Mouse (Mus musculus) left cerebral cortex, adult 2 months (tissue): Measurements from ENCODE around the gene Emilin2. TPM values are rescaled to one million over a fixed set of nuclear protein-coding genes. Genes with fewer than 3 reads are reported as not detected.

ENCODE experiments used
- DNase-seq, 2 experiments: peaks; one replicate each; pipeline ENCODE4 v3.0.0; 2021 to 2022; ENCODE audit warnings: low spot score in 2 of 2, mixed read lengths in 1 of 2; ENCODE audit errors: extremely low spot score in 1 of 2
- H3K27ac ChIP-seq: fragments of 200-600 bp; 2 replicates; pipeline ENCODE4 v1.8.1; 2022
- H3K4me3 ChIP-seq: fragments of 200-600 bp; 2 replicates; pipeline ENCODE4 v1.8.1; 2022
- CTCF ChIP-seq: fragments of 200-600 bp; IDR thresholded peaks from 2 replicates; pipeline ENCODE4 v1.8.1; 2022; ENCODE audit warnings: antibody characterized with exemption, mild to moderate bottlenecking, moderate library complexity
- intact Hi-C: fragments of 180-260 bp; cut with DNase I; formaldehyde crosslinking; loops from one replicate; pipeline ENCODE4 v1.15.1; 2025
- total RNA-seq, 2 experiments: library from RNA; stranded (reverse); gene quantifications; 2 replicates each; pipeline ENCODE4 v1.2.3; 2021

The Emilin2 gene
- total RNA-seq, 2 experiments from 2014 or later, result 1.7 to 2.0 TPM

DNA sequence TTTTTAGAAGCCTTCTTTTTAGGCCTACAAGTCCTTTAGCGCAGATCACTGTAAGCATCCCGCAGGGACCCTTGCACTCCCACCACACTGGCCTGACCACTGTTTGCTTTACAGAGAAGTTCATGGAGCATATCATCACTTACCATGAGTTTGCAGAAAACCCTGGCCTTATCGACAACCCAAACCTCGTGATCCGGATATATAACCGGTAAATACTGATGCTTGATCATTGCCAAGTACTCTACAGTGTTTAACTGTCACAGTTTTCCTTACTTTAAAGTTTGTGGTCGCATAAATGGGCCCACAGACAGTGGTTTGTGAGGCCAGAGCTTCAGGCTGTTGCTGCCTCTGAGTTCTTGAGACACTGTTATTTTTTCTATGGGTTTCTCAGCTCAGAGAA lies 73.3 kb downstream of the Emilin2 start:
- H3K4me3 ChIP-seq, result no peak overlapping the region
- intact Hi-C loops, result no loop called here
- no peak for TF ChIP-seq CTCF
- DNase-seq, result no peak
- H3K27ac ChIP-seq, result no peak overlapping the region

DNA sequence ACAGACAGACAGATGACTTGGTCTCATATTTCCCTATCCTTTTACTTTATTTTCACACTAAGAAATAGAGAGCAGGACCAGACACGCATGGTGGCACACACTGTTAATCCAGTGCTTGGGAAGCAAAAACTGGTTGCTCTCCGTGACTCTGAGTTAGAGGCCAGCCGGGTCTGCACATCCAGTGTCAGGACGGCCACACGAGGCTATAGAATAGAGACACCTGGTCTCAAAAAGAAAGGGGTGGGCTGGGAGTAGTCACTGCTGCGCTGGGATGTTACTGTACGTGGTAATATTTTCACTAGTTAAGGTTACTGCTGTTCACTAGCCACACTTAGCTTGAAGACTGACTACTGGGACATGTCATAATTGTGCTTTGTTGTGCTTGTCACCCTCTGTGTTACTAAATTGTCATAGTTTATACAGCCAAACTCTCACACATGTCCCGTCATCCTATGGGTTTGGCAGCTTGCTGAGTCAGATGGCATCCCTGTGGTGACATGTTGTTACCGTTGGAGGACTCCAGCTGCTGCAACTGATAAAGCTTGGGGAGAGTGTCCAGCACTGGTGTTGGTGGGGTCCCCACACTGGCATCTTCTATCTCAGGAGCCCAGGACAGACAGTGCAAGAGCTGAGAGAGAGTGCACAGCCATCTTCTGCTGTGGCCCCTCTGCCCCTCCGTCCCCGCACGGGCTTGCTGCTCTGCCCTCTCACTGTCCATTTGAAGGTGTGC lies 76.4 kb downstream of the Emilin2 start:
- Histone ChIP-seq H3K27ac (no peak overlapping the region), H3K4me3 (no peak overlapping the region)
- no peak for DNase-seq
- intact Hi-C loops, result no loop called here
- no peak for TF ChIP-seq CTCF

GRCm38 (mm10) chr17:71234041-71234594 lies 77.7 kb downstream of the Emilin2 start:
- intact Hi-C loops, result loop anchor here (5.0 kb wide), 1 partner anchor 232 kb away; the partner anchor contains the start of genes Myl12a and Myom1
- TF ChIP-seq CTCF, result no peak

DNA sequence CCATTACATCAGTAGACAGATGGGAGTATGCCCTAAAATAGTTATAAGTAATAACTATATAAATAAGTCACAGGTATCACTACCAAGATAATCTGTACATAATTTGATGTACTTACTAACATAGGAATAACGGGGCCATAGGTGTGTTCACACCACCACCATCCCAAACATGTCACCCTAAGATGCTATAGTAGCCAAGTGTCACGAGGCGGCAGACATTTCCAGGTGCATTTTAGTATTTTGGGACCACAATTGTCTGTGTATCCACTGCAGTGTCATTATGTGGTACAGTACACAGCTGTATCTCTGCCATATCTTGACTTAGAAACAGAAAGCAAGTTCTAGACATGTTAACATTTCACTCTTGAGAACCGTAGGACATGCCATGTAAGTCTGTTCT lies 78.6 kb downstream of the Emilin2 start:
- no peak overlapping the region for H3K27ac ChIP-seq
- no peak for TF ChIP-seq CTCF
- intact Hi-C loops, result loop anchor here (5.0 kb wide), 1 partner anchor 231 kb away; the partner anchor contains the start of genes Myl12a and Myom1
- DNase-seq, result no peak
- no peak overlapping the region for H3K4me3 ChIP-seq

More at GRCm38 (mm10) chr17:71234041-71234594, 77.7 kb downstream of the Emilin2 start:
- no peak for DNase-seq
- H3K4me3 ChIP-seq, result no peak overlapping the region
- no peak overlapping the region for H3K27ac ChIP-seq

GRCm38 (mm10) chr17:71231998-71232397 lies 79.8 kb downstream of the Emilin2 start:
- intact Hi-C loops, result loop anchor here (5.0 kb wide), 1 partner anchor 230 kb away; the partner anchor contains the start of genes Myl12a and Myom1
- Histone ChIP-seq H3K27ac (no peak overlapping the region), H3K4me3 (no peak overlapping the region)
- no peak for DNase-seq
- no peak for TF ChIP-seq CTCF

DNA sequence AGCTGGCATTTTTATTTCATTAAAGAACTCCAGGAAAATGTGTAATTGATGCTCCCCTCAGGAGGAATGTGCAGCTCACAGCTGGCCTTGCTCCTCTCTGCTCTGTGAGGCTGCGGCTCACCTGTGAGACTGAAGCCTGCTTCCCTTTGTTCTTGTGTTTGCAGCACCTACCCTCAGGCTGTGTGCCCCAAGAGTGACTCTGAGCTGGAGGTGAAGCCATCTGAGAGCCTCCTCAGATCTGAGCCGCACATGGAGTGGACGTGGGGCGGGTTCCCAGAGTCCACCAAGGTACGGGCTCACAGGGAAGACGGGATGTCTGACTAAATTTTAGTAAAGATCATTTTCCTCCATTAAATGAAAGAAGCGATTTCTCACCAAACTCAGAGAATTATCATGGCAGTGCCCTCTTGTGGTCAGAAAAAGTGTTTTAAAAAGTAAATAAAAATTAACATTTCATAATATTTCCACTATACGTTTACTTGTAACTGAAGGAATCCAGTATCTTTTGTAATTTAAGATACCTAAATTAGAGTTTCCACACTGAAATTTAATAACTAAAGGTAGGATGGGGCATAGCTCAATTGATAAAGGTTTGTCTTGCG lies 81.6 kb downstream of the Emilin2 start:
- intact Hi-C loops, result loop anchor here (5.0 kb wide), 1 partner anchor 228 kb away; the partner anchor contains the start of genes Myl12a and Myom1
- TF ChIP-seq CTCF, result peak; percentile 64

GRCm38 (mm10) chr17:71228651-71229050 lies 83.1 kb downstream of the Emilin2 start:
- H3K27ac ChIP-seq, result no peak overlapping the region
- no peak for TF ChIP-seq CTCF
- intact Hi-C loops, result no loop called here
- H3K4me3 ChIP-seq, result no peak overlapping the region
- DNase-seq, result no peak

More for the DNA sequence above, 81.6 kb downstream of the Emilin2 start:
- Histone ChIP-seq H3K4me3 (no peak overlapping the region), H3K27ac (no peak overlapping the region)
- DNase-seq, result no peak

GRCm38 (mm10) chr17:71227128-71227895 lies 84.5 kb downstream of the Emilin2 start:
- TF ChIP-seq CTCF, result peak; percentile 24
- H3K27ac ChIP-seq, result no peak overlapping the region
- intact Hi-C loops, result no loop called here
- no peak for DNase-seq
- no peak overlapping the region for H3K4me3 ChIP-seq

- peak; percentile 58 for TF ChIP-seq CTCF
- intact Hi-C loops, result no loop called here
- no peak for DNase-seq
- Histone ChIP-seq H3K27ac (no peak overlapping the region), H3K4me3 (no peak overlapping the region)
Measured at GRCm38 (mm10) chr17:71225091-71225490, 86.7 kb downstream of the Emilin2 start.

GRCm38 (mm10) chr17:71224521-71224920 lies 87.3 kb downstream of the Emilin2 start:
- no peak overlapping the region for H3K27ac ChIP-seq
- intact Hi-C loops, result no loop called here
- TF ChIP-seq CTCF, result no peak
- H3K4me3 ChIP-seq, result no peak overlapping the region
- no peak for DNase-seq

DNA sequence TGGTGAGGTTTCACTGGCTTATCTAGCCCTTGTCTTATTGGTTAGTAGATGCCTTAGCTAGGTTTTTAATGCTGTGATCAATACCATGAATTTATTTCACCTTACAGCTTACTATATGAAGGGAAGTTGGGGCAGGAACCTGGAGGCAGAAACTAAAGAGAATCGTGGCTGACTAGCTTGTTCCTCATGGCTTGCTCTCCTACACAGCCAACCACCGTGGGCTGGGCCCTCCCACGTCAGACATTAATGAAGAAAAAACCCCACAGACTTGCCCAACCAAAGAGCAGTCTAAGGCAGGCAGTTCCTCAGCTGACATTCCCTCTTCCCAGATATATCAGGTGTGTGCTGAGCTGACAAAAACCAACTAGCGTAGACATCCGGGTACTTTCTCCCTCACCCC lies 88.1 kb downstream of the Emilin2 start:
- no peak for DNase-seq
- H3K4me3 ChIP-seq, result no peak overlapping the region
- no peak for TF ChIP-seq CTCF
- no peak overlapping the region for H3K27ac ChIP-seq
- intact Hi-C loops, result no loop called here
